Mouse (Mus musculus) spleen, postnatal 36 days (tissue): Measurements from ENCODE around the gene Ndufa13.
"Not testable (repeated sequence)": the region's sequence is repeated elsewhere in the genome, so short reads cannot be mapped to it uniquely, and the experiment has no call there.

ENCODE experiments used
- DNase-seq, 2 experiments: peaks; one replicate each; pipeline ENCODE4 v3.0.0; 2022; ENCODE audit warnings: low spot score in 2 of 2, mixed read lengths in 1 of 2

The Ndufa13 gene

DNA sequence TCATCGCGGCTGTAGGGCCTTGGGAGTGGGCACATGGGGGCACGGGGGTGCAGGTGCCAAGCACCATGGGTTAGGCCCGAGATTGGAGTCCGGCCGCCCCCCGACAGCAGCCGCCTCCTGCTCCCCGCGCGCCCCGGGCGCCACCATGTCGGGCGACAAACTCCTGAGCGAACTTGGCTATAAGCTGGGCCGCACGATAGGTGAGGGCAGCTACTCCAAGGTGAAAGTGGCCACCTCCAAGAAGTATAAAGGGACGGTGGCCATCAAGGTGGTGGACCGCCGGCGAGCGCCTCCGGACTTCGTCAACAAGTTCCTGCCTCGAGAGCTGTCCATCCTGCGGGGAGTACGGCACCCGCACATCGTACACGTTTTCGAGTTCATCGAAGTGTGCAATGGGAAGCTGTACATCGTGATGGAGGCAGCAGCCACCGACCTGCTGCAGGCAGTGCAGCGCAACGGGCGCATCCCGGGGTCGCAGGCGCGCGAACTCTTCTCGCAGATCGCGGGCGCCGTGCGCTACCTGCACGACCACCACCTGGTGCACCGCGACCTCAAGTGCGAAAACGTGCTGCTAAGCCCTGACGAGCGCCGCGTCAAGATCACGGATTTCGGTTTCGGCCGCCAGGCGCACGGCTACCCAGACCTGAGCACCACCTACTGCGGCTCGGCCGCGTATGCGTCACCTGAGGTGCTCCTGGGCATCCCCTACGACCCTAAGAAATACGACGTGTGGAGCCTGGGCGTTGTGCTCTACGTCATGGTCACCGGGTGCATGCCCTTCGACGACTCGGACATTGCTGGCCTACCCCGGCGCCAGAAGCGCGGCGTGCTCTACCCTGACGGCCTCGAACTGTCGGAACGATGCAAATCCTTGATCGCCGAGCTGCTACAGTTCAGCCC is at the start of gene Ndufa13, which contains the start of the genes Tssk6 and Yjefn3:
Ndufa13 (minus strand) TSS at position 396 of the 900 bp plus-strand sequence.
Tssk6 (plus strand) TSS at position 22 of the 900 bp plus-strand sequence.
Yjefn3 (minus strand) TSS at position 550 of the 900 bp plus-strand sequence.
- DNase-seq, result peak; percentile 54 to 59

DNA sequence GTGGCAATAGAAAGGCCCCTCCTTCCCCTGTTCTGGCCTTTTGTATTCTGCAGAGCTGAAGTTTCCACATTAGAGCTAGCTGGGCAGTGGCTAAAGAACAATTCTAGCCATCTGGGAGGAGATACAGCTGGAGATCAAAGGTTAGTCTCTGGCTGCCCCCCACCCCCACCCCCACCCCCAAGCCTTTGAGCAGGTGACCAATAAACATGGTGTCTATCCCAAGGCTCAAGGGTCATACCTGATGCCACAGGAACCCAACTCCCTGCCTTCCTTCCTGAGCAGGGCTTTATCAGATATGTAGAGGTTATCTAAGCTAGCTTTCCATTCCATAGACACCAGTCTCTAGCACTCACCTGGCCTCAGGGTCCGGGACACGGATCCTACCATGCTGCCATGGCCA is 47.9 kb upstream of the Ndufa13 start:
- DNase-seq, result no peak

DNA sequence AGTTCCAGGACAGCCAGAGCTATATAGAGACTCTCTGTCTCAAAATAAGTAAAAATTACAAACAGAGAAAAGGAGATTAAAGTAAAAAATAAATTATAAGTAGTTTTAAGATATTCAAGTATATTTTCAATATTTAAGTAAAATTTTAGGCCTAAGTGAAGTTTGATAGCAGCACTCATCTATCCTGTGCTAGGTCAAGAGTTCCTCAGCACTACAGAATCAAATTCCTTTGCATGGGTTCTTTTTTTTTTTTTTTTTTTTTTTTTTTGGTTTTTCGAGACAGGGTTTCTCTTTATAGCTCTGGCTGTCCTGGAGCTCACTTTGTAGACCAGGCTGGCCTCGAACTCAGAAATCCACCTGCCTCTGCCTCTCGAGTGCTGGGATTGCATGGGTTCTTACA is 40.1 kb upstream of the Ndufa13 start:
- not testable (repeated sequence) for DNase-seq

DNA sequence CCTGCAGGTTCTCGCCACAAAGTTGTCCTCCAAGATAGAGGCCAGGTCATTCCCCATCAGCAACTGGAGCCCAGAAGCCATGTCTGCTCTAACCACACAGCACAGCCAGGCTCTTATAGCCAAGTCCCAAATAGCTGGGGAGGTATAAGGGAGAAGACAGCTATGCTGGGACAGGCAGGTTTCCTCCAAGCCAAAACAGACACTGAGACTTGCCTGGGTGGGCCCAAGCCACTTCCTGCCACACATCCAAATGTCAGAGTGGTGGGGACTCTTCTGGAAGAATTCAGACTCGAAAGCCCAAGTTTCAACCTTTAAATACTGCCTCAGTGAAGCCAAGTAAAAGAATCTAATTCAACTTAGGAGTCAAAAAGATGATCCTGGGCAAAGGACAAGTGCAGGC is 38.0 kb upstream of the Ndufa13 start:
- DNase-seq, result no peak

DNA sequence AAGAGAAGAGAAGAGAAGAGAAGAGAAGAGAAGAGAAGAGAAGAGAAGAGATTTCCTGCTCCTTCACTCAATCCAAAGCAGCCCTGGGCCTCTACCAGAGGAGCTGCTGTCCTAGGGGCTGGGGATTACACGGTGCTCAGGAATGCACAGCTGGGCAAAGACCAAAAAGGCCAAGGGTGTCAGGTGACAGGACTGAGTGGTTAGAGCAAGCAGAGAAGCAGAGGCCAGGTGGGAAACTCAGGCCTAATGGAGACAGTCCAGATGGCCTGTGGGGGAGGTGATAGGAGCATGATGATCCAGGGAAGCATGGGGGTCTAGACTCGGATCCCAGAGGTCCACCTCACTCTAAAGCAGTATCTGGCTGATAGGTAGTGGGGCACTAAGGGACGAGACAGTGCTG is 37.3 kb upstream of the Ndufa13 start:
- DNase-seq, result no peak

DNA sequence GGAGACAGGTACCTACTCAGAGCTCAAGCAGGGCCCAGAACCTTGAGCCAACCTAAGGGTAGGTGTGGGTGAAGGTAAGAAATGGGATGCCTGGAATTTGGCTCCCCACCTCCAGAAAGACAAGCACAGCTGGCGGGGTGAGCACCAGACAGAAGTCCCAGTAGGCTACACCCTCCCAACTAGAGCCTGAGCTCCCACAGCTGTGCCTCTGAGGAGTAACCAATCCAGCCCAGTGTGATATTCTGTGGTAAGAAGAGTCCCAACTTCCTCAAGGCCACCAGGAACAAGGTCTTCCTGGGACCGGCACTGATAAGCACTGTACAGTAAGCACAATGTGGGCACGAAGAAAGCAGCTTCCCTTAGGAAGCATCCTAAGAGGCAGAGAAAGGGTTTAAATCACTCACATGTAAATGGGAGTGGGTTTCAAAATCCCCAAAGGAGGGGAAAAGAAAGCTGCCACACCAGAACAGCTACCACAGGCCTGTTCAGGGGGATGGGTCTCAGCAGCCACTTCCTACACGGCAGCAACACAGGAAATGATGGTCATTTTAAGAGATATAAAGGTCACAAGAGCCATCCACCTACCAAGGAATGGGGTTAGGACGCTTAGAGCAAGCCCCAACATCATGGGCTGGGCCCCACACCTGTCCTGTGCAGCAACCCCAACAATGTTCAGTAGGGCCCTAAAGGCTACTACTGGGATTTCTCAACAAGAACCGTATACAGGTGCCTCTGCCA is 36.1 kb upstream of the Ndufa13 start:
- DNase-seq, result no peak

DNA sequence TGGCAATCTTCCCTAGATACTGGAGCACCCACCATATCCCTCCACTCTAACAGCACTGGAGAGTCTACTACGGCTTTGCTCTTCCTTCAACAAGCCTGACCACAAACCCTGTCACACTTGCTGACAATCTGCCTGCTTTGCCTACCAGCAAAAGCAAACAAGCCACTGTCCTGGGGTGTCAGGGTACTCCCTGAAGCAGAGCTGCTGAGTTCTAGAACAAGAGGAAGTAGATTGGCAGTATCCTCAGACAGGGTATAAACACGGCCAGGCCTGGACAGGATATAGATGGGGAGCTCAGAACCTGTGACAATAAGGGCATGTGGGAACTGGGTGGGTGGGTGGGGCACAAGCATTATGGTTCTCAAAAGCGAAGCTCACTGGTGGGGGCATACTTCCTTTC is 35.1 kb upstream of the Ndufa13 start:
- peak; percentile 39 to 45 for DNase-seq

DNA sequence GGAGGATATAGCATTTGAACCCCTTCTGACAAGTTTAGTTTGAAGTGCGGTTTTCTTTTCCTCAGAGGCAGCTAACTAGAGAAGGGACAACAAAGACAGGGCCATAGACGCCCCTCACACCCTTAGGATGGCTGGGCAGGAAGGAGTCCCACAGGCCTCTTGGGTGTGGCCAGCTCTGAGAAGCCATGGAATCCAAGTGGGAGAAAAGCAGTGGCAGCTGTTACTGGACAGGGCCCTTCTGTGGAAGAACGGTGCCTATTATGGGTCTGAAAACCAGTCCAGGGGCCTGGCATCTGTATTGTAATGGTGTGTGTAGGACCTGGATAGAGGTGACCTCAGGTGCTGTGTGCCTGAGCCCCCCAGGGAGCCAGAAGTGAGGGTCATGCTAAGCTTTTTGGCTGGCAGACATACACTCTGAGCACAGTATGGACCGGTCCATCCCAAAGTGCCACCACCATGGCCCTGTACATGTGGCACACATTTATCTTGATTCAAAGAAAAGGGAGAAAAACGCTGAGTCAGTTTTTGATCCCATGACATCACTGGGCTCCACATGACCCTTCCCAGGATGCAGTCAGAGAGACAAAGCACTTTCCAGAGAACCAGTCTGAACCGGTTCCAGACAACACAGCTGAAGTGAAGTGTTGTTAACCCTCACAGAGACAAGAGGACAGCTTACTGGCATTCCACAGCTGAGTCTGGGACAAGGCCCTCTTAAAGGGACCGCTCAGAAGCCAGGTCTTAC is 33.9 kb upstream of the Ndufa13 start:
- no peak for DNase-seq

DNA sequence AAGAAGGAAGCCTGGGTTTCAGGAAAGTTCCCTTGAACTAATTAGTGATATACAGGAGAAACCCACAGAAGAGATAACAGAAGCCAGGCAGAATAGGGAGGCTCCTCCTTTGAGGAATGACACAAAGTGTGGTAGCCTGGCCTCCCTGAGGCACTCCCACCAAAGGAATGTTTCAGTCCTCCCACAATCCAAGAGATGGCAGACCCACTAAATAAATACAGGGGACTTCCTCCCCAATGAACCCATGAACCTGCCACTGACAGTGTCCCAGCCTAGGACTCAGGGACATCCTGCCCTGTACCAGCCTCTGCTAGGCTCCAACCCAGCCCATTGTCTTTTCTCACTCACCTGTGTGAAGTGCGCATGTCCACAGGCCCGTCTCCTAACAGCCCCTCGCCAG is 33.1 kb upstream of the Ndufa13 start:
- DNase-seq, result no peak

DNA sequence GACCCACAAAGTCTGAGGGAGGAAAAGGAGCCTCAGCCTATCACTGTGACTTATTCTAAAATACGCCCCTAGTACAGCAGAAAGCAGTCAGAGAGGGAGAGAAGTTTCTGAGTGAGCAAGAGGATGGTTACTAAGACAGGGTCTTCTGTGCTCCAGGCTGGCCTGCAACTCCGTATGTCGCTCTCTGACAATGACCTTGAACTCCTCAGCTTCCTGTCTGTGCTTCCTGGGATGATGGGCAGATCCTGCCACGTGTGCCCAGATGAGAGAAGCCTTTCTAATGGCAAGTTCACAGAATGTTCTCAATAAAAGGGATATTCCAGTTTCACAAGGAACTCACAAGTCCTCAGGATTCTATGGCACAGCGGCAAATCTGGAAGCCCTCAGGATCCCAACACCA is 32.2 kb upstream of the Ndufa13 start:
- DNase-seq, result no peak

DNA sequence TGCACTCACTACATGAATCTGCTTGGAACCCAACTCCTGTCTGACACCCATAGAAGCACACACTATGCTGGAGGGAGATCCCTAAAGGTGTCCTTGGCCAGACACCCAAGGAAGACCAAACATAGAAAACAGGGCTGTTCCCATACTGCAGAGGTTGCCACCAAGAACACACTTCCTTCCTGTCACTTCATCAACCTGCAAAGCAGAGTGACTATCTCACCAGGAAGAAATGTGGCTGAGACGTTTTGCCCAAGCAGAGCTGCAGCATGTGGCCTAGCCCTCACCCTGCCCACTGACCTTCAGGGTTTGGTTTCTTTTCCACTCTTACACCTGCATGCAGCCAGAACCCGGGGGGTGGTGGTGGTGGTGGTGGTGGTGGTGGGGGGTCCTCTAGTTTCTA is 31.5 kb upstream of the Ndufa13 start:
- no peak for DNase-seq

DNA sequence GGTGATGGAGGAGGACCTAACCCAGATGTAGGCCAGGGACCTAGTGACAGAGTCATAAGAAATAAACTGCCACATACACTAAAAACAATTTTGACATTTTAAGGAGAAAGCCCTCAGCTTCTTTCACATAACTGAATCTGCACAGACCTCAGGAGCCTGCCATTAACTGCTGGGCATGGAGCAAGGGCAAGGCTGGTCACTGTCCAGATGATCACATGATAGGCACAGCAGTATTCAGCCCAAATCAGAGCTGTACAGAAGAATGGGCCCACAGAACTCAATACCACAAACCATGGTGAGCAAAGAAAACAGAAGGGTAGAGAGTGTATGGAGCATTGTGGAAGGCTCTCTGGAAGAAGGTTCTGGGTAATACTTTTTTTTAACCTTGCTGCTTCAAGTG is 24.5 kb upstream of the Ndufa13 start:
- no peak for DNase-seq

DNA sequence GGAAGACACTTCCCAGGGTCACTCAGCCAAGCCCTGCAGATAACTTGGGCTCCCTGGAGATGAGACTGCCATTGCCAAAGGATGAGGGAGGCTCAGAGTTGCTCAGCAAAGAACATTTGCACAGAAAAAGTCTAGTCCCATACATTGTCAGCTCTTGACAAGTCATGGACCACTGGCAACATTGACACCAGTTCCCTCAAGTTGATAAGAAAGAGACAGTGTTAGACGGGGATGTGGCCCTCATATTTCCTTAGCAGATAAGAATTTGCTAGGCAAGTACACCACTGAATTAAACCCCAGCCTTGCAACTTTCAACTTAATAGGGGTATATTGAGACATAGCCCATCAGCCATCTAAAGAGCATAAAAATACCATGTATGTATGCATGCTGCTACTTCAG is 21.6 kb upstream of the Ndufa13 start:
- DNase-seq, result no peak

DNA sequence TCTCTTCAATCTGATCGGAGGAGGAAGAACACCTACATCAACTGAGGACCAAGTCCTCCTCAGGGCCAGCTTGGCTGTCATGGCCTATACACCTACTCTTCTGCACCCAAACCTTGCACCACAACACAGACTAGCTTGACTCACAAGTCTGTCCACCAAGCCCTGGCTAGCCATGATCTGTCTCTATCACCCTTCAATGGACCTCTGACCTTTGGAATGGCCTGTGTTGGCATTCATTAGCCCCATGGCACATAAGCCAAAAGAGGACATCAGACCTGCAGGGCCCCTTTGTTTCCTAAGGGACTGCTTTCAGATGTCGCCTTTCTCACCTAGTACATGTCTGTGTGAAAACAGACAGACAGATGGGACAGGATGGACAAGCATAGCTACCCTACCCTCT is 18.8 kb upstream of the Ndufa13 start:
- DNase-seq, result no peak

DNA sequence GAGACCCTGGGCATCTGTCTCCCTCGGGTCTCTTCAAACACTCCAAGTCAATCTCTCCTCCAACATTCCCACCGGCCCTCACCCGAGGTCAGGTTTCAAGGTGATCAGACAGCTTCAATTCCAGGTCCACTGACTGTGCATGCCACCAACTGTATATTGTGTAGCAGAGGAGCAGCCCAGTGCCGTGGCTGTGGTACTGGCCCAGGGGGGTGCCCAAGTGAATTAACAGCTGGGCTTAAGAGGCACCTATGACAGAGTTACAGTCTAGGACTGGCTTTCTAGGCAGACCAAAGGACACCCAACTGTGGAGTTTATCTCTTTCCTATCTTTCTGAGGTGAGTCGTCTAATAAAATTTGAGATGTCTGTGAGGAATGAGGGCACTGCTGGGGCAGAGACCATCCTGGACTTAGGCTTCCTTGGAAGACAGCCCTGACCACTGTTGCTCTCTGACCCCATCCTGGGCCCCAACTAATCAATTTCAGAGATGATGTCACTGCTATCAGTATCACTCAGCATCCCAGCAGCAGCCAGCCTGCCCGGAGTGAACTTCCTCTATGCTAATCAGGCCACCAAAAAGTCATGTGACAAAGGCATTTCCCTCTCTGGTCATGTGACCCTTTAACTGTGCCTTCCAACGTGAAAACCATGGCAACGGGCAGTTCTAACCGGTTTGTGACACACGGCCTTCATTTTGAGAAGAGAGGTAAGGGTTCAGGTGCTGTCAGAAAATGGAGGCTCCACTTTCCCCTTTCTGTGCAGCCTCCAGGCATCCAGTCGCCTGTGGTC is 17.7 kb upstream of the Ndufa13 start:
- DNase-seq, result peak; percentile 85 to 91

DNA sequence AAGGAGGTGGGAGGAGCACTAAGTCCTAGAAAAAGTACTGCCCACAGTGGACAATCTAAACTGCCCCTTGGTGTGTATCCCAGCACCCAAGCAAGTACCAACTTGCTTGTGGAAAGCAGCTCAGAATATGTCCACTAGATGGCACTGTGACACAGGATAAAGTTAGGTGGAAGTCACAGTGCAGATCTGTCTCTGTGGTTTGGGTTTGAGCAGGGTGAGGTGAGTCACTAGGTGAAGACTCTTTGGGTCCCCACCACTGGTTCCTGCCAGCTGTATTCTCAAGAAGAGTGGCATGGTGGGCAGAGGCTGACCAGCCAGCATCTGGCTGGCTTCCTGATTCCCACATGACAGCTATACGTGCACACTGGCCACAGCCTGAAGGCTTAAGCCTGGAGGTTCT is 16.7 kb upstream of the Ndufa13 start:
- DNase-seq, result peak; percentile 78 to 84

DNA sequence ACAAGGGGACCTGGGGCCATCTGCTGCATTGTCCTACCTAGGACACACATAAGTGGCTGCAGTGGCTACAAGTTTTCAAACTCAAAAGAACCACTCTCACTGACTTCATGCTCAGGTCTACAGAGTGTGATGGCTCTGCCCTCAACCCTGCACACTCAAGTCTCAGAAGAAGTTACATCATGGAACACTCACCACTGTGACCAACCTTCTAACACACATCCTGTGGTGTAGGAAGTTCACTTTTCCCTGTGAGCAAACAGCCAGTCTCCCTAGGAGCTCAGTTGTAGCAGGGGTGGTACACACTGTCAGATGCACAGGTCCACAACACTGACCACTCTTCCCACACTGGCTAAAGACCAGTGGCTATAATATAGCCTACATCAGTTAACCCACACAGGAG is 16.1 kb upstream of the Ndufa13 start:
- DNase-seq, result no peak

DNA sequence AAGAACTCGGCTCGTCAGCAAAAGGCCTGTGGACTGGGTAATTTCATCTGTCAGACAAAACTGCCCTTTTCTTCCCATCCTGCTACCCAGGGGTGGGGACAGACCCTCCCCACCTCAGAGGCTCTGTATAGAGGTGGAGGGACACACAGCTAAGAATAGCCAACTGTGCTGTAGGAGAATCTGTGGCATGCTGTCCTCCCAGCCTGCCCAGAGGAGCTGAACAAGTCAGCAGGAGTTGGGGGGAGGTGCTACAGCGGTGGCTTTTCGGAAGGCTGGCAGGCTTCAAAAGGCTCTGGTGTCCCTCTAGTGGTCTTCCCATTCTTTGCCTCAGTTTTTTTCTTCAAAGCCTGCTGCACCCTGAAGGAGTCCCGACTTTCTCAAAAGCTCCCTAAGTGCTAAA is 13.4 kb upstream of the Ndufa13 start:
- DNase-seq, result no peak

DNA sequence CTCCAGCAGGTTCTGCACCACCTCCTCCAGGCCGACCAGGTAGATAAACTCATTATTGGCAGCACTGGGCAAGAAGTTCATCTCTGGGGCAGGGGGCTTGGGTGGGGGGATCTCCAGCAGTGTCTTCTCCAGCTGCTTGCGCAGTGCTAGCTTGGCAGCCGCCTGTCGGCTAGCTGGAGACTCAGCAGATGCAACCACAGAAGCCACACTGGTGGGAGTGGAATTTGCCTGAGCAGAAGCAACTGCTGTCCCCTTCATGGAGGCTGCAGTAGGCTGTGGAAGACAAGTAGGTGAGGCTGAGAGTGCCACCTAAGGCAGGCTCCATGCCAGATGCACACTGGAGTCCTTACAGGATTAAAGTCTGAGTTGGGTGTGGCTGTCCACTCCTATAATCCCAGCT is 12.2 kb upstream of the Ndufa13 start:
- DNase-seq, result no peak

DNA sequence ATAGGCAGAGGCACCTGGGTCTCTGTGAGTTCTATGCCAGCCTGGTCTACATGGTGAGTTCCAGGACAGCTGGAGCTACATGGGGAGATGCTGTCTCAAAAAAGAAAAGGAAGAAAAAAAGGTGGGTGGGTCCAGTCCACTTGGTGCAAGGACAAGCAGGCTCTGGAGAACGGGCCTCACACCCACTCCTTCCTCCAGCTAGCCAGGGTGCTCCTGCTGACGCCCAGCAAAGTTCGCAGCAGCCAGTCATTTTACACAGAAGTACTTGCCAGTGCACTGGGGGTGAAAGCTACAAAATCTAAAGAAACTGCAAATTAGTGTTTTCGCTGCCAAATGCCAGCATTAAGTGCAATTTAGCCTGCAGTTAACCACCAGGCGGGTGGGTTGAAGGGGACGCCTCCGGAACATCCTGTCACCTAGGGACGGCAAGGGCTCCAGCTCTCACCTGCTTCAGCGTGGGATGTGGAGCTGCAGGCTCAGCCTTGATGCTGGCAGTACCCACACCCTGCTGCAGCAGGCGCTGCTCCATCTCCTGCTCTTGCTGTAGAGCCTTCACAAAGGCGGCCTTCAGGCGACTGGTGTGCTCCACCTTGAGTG is 10.2 kb upstream of the Ndufa13 start:
- no peak for DNase-seq

DNA sequence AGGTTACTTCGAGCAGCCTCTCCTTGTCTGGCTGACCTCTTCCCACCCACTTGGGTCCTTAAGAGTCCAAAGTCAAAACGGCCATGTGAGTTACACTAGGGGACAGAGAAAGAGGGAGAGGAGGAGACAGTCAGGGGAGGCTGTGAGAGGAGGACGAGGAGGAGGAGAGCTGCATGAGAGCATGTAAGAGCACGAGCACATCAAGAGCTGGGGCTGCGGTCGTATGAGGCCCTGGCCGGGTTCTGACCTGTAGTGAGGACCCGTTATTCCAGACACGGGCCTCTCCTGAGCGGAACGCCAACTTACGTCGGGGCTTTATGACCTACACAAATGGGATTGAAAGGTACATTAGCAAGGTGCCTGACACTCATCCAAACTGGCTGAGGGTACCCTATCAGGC is 9.6 kb upstream of the Ndufa13 start:
- no peak for DNase-seq
